Mouse (Mus musculus): ENCODE data around the gene Fam110a. TPM values are rescaled to one million over a fixed set of nuclear protein-coding genes. Genes with fewer than 3 reads are reported as not detected.

Gene Fam110a
- total RNA-seq, 4 experiments from 2014 or later = 13.7 to 15.1 (median 14.1) TPM

DNA sequence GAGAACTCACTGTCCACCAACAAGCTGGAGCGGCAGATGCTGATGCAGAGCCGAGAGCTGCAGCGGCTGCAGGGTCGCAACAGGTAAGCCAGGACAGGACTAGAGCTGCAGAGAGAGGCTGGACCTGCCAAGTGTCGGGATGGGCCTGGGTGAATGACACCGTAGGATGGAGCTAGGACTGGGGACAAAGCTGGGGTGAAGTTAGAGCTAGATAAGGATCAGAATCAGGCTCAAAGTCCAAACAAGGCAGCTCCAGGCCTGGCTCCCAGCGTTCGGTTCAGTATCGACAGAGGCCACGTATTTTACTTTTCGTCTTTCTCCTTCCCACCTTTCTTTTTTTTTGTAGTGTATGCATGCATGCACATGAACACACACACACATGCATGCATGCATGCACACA, 52.9 kb downstream of the Fam110a start:
- DNase-seq = no peak

DNA sequence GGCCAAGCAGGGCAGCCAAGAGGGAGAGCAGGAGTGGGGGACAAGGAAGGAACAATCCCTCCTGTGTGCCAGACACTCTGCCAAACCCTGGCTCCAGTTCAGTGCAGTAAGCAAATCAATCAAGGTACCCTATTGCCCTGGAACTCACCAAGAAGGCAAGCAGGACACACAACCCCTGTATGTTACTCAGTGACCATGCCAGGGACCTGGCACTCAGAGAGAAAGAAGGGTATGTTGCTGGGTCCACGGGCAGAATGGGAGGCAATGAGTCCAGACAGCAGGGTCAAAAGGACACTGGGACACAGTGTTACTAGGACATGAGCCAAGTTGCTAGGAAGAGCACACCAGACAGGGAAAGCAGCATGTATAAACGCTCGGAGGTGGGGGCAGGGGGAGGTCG, 54.3 kb downstream of the Fam110a start:
- no peak for DNase-seq

- no peak for DNase-seq
Observed at GRCm38 (mm10) chr2:151924276-151924675, 55.7 kb downstream of the Fam110a start.

- DNase-seq = no peak
Observed at GRCm38 (mm10) chr2:151921596-151921995, 58.4 kb downstream of the Fam110a start.

GRCm38 (mm10) chr2:151921068-151921467, 59.0 kb downstream of the Fam110a start:
- DNase-seq = no peak

Small RNAs within 50 kb of the gene (microRNA-seq; reads per million reads assigned to microRNA genes)
- gene Mir1953 = 0 reads per million in 2 experiments

Other genes starting within 250 kb of the Fam110a start
- 10 to 100 TPM; 37.2 to 41.8 (median 39.0) TPM for gene Psmf1, start 236.0 kb downstream of the Fam110a start, total RNA-seq (2022)
- under 1 TPM in 2 of 4 experiments, not detected in 2; 0.10 to 0.96 TPM for gene Rspo4, start 137.3 kb downstream of the Fam110a start, total RNA-seq (2022)
- 1 to 10 TPM in 2 of 4 experiments, under 1 TPM in 2; 0.29 to 1.1 (median 0.89) TPM for gene Angpt4, start 69.0 kb downstream of the Fam110a start, total RNA-seq (2022)
- 1 to 10 TPM; 1.8 to 4.4 (median 3.3) TPM for gene Slc52a3, start 16.3 kb upstream of the Fam110a start, total RNA-seq (2022)
- under 1 TPM; 0.23 to 0.30 (median 0.26) TPM for gene Scrt2, start 101.3 kb upstream of the Fam110a start, total RNA-seq (2022)
- 100 to 1,000 TPM; 134 to 367 (median 207) TPM for gene Srxn1, start 125.3 kb upstream of the Fam110a start, total RNA-seq (2022)
- 1 to 10 TPM; 1.5 to 4.1 (median 3.0) TPM for gene Tcf15, start 163.3 kb upstream of the Fam110a start, total RNA-seq (2022)
- gene Csnk2a1, start 246.6 kb upstream of the Fam110a start, total RNA-seq (2022) = 100 to 1,000 TPM in 3 of 4 experiments, 10 to 100 TPM in 1; 91.6 to 116 (median 107) TPM